Mouse (Mus musculus): ENCODE results near the gene P2ry6.

GRCm38 (mm10) chr7:100961146-100961545, 13.3 kb downstream of the P2ry6 start:
- TF ChIP-seq CTCF (IDR thresholded peaks at IDR 0.05; ENCODE audit: insufficient read depth, low read length) (no peak), POLR2A (IDR thresholded peaks at IDR 0.05; ENCODE audit: borderline replicate concordance, extremely low read depth, low read depth, low read length) (no peak)
